Mouse (Mus musculus) bone marrow macrophage, adult 2 months (primary cell): ENCODE measurements around the gene Eif2b5.

Experiments
- CTCF ChIP-seq: IDR thresholded peaks from 2 replicates; pipeline ENCODE4 v1.5.1; 2012; ENCODE audit warnings: low read depth, mild to moderate bottlenecking, low read length, moderate library complexity
- POLR2A ChIP-seq: IDR thresholded peaks from 2 replicates; pipeline ENCODE4 v1.6.1; 2012; ENCODE audit warnings: mild to moderate bottlenecking, low read depth, low read length, borderline replicate concordance

DNA sequence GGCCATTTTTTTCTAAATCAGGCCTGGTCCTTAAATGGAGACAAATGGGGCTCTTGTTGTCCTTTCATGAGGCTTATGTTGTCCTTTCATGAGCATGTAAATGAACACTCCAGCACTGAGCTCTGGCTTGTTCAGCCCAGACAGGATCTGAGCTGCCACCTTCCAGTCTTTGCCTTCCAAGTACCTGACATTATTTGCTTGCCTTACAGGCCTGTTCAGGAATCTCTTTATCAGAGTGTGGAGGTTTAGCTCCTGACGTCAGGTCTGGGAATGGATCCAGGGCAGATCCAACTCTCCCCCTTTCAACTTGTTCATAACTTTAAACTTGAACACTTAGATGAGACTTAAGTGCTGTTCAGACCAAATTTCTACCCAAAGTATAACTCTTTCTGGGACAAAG lies 21.8 kb upstream of the Eif2b5 start:
- TF ChIP-seq POLR2A (no peak), CTCF (no peak)
